Mouse (Mus musculus): Measurements from ENCODE around the gene Gbp2.

GRCm38 (mm10) chr3:142601675-142602074, 18.7 kb upstream of the Gbp2 start:
- no peak for TF ChIP-seq CTCF (IDR thresholded peaks at IDR 0.05; ENCODE audit: extremely low read depth, insufficient read depth, low read length)
- TF ChIP-seq POLR2A (IDR thresholded peaks at IDR 0.05; ENCODE audit: extremely low read depth, insufficient read depth, low read length), result no peak
